Mouse (Mus musculus): ENCODE measurements at regions not wholly inside any gene's neighbourhood (a gene's known extent, or its start where the extent isn't known, plus 50 kb on each side); places are given as distances from the start of the nearest gene placed in this dataset.

DNA sequence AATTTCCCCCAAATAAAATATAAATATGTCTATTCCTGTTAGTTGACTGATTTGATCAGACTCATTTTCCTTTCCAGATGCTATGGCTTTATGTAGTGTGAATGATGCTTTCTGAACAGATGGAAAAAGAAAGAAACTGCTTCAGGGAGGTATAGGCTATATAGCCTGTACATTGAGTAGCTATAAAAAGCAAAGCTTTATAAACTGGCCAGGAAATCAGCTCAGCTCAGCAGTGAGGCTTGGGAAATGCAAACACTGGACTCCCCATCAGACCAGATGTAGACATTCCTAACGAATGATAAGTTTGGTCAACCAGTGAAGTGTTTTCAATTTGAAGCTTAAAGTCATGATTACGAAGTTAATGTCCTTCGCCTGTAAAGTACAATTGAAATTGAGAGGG, 805.3 kb upstream of the Intu start:
- H3K79me2 ChIP-seq (ENCODE audit: control insufficient read depth, insufficient read depth, low read length) = no peaks in the 10 kb centered on the region
- no peak overlapping the region for H3K9ac ChIP-seq (ENCODE audit: low read depth, low read length)
- H3K4me1 ChIP-seq (ENCODE audit: control insufficient read depth, insufficient read depth, low read length) = no peaks in the 10 kb centered on the region
- no peaks in the 10 kb centered on the region for H3K36me3 ChIP-seq (ENCODE audit: control insufficient read depth, insufficient read depth, low read length)
- H3K4me3 ChIP-seq (ENCODE audit: insufficient read depth, low read depth, low read length) = no peak overlapping the region
- 71% methylated on average over 3 of the region's 3 CpGs for WGBS
- no peak for TF ChIP-seq CTCF (IDR thresholded peaks at IDR 0.05; ENCODE audit: low read depth, low read length)
- TF ChIP-seq POLR2A (IDR thresholded peaks at IDR 0.05; ENCODE audit: extremely low read depth, insufficient read depth, low read length) = no peak
- H3K27me3 ChIP-seq (ENCODE audit: control insufficient read depth, insufficient read depth, low read length) = no peaks in the 10 kb centered on the region
- no peak for DNase-seq (ENCODE audit: extremely low read depth, low read depth, low spot score)
- H3K27ac ChIP-seq (replicated peaks; ENCODE audit: insufficient read depth, low read depth, low read length) = no peak overlapping the region

DNA sequence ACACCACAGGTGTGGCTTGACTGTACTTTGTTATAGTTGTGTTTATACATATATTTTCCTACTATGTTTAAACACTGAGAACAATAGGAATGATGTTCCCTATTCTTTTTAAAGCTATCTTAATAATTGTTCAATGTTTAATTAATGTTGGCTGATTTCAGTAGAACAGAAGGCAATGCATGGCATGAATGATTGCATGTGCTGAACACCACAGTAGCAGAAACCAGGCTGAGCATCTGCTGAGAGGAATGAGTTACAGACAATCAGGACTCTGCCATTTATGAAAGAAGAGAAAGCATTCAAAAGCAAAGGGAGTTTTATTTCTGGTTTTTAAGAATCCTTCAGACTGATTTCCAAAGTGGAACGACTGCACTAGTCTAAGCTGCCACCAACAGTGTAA, 794.4 kb upstream of the Intu start:
- Histone ChIP-seq H3K27ac (replicated peaks; ENCODE audit: insufficient read depth, low read depth, low read length) (no peak overlapping the region), H3K4me3 (ENCODE audit: insufficient read depth, low read depth, low read length) (no peak overlapping the region), H3K79me2 (ENCODE audit: control insufficient read depth, insufficient read depth, low read length) (no peaks in the 10 kb centered on the region), H3K9ac (ENCODE audit: low read depth, low read length) (no peak overlapping the region), H3K36me3 (ENCODE audit: control insufficient read depth, insufficient read depth, low read length) (no peaks in the 10 kb centered on the region), H3K27me3 (ENCODE audit: control insufficient read depth, insufficient read depth, low read length) (no peaks in the 10 kb centered on the region), H3K4me1 (ENCODE audit: control insufficient read depth, insufficient read depth, low read length) (no peaks in the 10 kb centered on the region)
- no peak for DNase-seq (ENCODE audit: extremely low read depth, low read depth, low spot score)
- TF ChIP-seq POLR2A (IDR thresholded peaks at IDR 0.05; ENCODE audit: extremely low read depth, insufficient read depth, low read length) = no peak
- TF ChIP-seq CTCF (IDR thresholded peaks at IDR 0.05; ENCODE audit: low read depth, low read length) = no peak
- 51% methylated on average over 1 of the region's 1 CpGs for WGBS

DNA sequence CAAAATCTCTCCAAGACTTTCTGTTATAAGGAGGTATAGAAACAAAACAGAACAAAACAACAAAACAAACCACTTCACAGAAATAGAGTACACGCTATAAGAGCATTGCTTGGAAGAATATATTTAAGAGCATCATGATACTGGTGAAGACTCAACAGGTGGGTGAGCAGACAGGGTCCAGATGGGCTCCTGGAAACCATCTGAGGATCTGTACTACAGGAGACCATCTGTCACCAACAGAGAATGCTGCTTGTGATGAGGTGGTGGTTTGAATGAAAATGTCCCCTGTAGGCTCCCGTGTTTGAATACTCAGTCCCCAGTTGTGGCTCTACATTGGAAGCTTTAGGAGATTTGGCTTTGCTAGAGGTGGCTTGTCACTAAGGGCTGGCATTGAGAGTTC, 785.1 kb upstream of the Intu start:
- WGBS = 91% methylated on average over 2 of the region's 2 CpGs
- TF ChIP-seq CTCF (IDR thresholded peaks at IDR 0.05; ENCODE audit: low read depth, low read length) (no peak), POLR2A (IDR thresholded peaks at IDR 0.05; ENCODE audit: extremely low read depth, insufficient read depth, low read length) (no peak)
- Histone ChIP-seq H3K27me3 (ENCODE audit: control insufficient read depth, insufficient read depth, low read length) (no peaks in the 10 kb centered on the region), H3K4me1 (ENCODE audit: control insufficient read depth, insufficient read depth, low read length) (no peaks in the 10 kb centered on the region), H3K4me3 (ENCODE audit: insufficient read depth, low read depth, low read length) (no peak overlapping the region), H3K9ac (ENCODE audit: low read depth, low read length) (no peak overlapping the region), H3K27ac (replicated peaks; ENCODE audit: insufficient read depth, low read depth, low read length) (no peak overlapping the region), H3K36me3 (ENCODE audit: control insufficient read depth, insufficient read depth, low read length) (no peaks in the 10 kb centered on the region), H3K79me2 (ENCODE audit: control insufficient read depth, insufficient read depth, low read length) (no peaks in the 10 kb centered on the region)
- no peak for DNase-seq (ENCODE audit: extremely low read depth, low read depth, low spot score)

DNA sequence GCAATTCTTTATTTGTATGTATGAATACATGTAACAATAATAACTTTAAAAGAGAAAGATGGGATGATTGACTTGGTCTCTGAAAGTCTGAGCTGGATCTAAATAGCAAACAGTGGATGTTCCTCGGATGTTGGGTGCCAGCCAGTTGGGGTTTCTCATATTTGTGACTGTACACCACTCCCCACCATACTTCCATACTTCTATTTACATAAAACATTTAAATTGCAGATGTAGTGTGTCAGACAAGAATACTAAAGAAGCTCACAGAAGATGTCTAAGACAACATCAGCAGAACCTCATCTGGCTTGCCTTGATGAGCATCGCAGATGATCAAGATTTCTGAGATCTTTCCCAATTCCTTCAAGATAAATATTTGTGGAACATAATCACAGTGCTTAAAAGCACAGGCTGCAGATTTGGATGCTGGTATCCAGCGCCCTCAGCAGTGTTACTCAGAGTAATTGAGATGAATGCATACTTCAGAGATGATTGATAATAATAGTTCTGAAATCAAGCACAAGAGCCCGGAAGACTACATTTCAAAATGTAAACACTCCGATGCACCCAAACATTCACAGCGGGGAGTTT, 762.0 kb upstream of the Intu start:
- H3K27me3 ChIP-seq (ENCODE audit: control insufficient read depth, insufficient read depth, low read length) = no peaks in the 10 kb centered on the region

DNA sequence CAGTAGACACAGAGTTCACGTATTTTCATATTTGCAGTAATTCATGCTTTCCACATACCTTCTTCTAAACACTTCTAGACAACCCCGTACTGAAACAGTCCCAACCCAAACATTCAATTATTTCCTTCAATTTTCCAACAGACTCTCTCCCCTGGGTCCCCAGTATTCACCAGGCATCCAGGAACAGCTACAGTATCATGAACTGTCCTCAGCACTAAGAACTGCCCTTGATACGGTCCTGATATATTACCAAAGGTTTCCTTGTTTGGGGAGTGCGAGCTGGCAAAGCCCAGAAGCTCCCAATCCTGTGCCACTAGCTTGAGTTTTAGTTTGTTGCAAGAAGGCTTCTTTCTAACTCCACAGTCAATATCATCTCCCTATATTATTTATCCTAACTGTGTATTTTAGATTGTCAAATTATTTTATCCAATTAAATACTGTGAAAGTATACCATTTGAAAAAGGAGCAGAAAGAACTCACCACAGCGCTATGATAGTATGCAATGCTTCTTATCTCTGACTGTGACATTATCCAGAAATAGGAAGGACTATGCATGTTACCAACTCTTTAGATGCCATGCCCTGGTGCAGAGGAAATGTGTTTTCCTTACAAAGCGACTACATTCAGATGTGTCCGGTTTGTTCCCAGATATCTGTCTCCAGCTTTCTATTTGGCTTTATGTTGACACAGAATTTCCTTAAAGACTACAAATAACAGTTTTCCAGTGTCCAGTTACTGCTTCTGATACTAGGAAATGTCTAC, 754.6 kb upstream of the Intu start:
- no peak for DNase-seq (ENCODE audit: extremely low read depth, low read depth, low spot score)
- Histone ChIP-seq H3K27me3 (ENCODE audit: control insufficient read depth, insufficient read depth, low read length) (no peaks in the 10 kb centered on the region), H3K4me1 (ENCODE audit: control insufficient read depth, insufficient read depth, low read length) (no peaks in the 10 kb centered on the region), H3K27ac (replicated peaks; ENCODE audit: insufficient read depth, low read depth, low read length) (no peak overlapping the region), H3K36me3 (ENCODE audit: control insufficient read depth, insufficient read depth, low read length) (no peaks in the 10 kb centered on the region), H3K9ac (ENCODE audit: low read depth, low read length) (no peak overlapping the region), H3K4me3 (ENCODE audit: insufficient read depth, low read depth, low read length) (no peak overlapping the region), H3K79me2 (ENCODE audit: control insufficient read depth, insufficient read depth, low read length) (no peaks in the 10 kb centered on the region)
- TF ChIP-seq CTCF (IDR thresholded peaks at IDR 0.05; ENCODE audit: low read depth, low read length) (no peak), POLR2A (IDR thresholded peaks at IDR 0.05; ENCODE audit: extremely low read depth, insufficient read depth, low read length) (no peak)
- whole genome bisulfite sequencing = 77% methylated on average over 7 of the region's 7 CpGs

More for the DNA sequence above, 762.0 kb upstream of the Intu start:
- Histone ChIP-seq H3K9ac (ENCODE audit: low read depth, low read length) (no peak overlapping the region), H3K4me3 (ENCODE audit: insufficient read depth, low read depth, low read length) (no peak overlapping the region), H3K27ac (replicated peaks; ENCODE audit: insufficient read depth, low read depth, low read length) (no peak overlapping the region), H3K4me1 (ENCODE audit: control insufficient read depth, insufficient read depth, low read length) (no peaks in the 10 kb centered on the region), H3K36me3 (ENCODE audit: control insufficient read depth, insufficient read depth, low read length) (no peaks in the 10 kb centered on the region), H3K79me2 (ENCODE audit: control insufficient read depth, insufficient read depth, low read length) (no peaks in the 10 kb centered on the region)
- no peak for DNase-seq (ENCODE audit: extremely low read depth, low read depth, low spot score)
- 84% methylated on average over 6 of the region's 6 CpGs for WGBS
- TF ChIP-seq POLR2A (IDR thresholded peaks at IDR 0.05; ENCODE audit: extremely low read depth, insufficient read depth, low read length) (no peak), CTCF (IDR thresholded peaks at IDR 0.05; ENCODE audit: low read depth, low read length) (no peak)

DNA sequence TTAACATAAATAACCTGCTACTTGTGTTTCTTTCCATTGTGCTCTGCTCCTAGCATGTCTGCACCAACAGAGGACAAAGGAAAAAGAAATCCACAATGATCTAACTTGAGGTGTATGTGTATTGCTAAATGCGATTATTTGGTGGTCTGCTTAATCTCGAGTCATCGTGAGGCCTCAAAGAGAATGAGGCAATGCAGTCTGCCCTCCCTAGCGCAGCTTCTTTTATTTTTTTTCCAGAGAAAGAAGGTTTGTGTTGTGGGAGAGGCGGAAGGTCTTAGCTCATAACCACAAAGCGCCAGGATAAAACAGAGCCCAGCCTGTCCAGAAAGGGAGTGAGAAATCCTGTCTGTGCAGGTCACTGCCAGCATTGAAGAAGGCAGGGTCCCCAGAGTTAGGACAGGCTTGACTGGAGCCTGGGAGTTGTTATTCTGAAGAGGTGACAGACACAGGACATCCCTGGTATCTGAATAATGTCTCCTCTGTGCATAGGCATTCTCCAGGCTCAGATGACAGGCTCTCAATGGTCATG, 751.3 kb upstream of the Intu start:
- TF ChIP-seq CTCF (IDR thresholded peaks at IDR 0.05; ENCODE audit: low read depth, low read length) = no peak
- TF ChIP-seq POLR2A (IDR thresholded peaks at IDR 0.05; ENCODE audit: extremely low read depth, insufficient read depth, low read length) = no peak
- H3K27me3 ChIP-seq (ENCODE audit: control insufficient read depth, insufficient read depth, low read length) = no peaks in the 10 kb centered on the region
- no peaks in the 10 kb centered on the region for H3K79me2 ChIP-seq (ENCODE audit: control insufficient read depth, insufficient read depth, low read length)
- no peaks in the 10 kb centered on the region for H3K36me3 ChIP-seq (ENCODE audit: control insufficient read depth, insufficient read depth, low read length)
- no peak overlapping the region for H3K9ac ChIP-seq (ENCODE audit: low read depth, low read length)
- no peaks in the 10 kb centered on the region for H3K4me1 ChIP-seq (ENCODE audit: control insufficient read depth, insufficient read depth, low read length)
- no peak overlapping the region for H3K27ac ChIP-seq (replicated peaks; ENCODE audit: insufficient read depth, low read depth, low read length)
- WGBS = 82% methylated on average over 6 of the region's 6 CpGs
- H3K4me3 ChIP-seq (ENCODE audit: insufficient read depth, low read depth, low read length) = no peak overlapping the region
- no peak for DNase-seq (ENCODE audit: extremely low read depth, low read depth, low spot score)

All from liver, adult 2 months (tissue).